Mouse (Mus musculus) embryonic fibroblast, embryonic 13.5 days (primary cell): ENCODE measurements around the gene Ifi211.
"Not testable (repeated sequence)": the region's sequence is repeated elsewhere in the genome, so short reads cannot be mapped to it uniquely, and the experiment has no call there.

Source experiments
- CTCF ChIP-seq: IDR thresholded peaks from 2 replicates; pipeline ENCODE4 v1.5.1; 2011; ENCODE audit warnings: mild to moderate bottlenecking, control low read depth, low read length, moderate library complexity, borderline replicate concordance; ENCODE audit not compliant: insufficient read depth
- POLR2A ChIP-seq: IDR thresholded peaks from 2 replicates; pipeline ENCODE4 v1.6.1; 2011; ENCODE audit warnings: low read depth, mild to moderate bottlenecking, control low read depth, low read length, moderate library complexity

DNA sequence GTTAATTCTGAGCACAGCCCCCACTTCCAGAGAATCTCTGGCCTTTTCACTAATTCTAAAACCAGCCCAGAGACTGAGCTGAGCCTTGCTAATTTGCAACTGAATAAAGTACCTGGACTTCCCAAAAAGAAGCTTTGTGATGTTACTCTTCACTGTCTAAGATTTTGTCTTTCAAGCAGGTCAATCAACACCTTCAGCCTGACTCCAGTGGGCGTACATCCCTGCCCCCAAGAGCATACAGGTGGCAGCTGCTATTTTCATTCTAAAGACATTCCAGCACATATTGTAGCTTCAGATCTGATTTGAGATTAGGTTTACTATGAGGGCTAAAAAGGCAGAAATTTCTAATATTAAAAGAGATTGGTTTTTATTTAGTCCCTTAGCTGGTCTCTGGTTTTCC, 44.3 kb downstream of the Ifi211 start:
- TF ChIP-seq CTCF, POLR2A: not testable (repeated sequence)
